Mouse (Mus musculus) forebrain, embryonic 11.5 days (tissue): ENCODE results near the gene Siva1. TPM values are rescaled to one million over a fixed set of nuclear protein-coding genes. Genes with fewer than 3 reads are reported as not detected.
A peak's percentile ranks its signal among the peaks of the same experiment; 100 is the strongest.

Source experiments
- ATAC-seq: fragments of 200-750 bp; cut with Nextera tagmentation; replicated peaks from 2 replicates; pipeline ENCODE4 v1.8.0; 2017; ENCODE audit warnings: moderate TSS enrichment; ENCODE audit not compliant: low FRiP score
- DNase-seq: peaks from one replicate; pipeline ENCODE4 v3.0.0-alpha.2; 2017; ENCODE audit warnings: low spot score
- H3K27ac ChIP-seq: fragments of 300-500 bp; sonication (generic); 2 replicates; pipeline ENCODE4 v1.5.1; 2014; ENCODE audit warnings: low read depth, low read length
- H3K27me3 ChIP-seq: fragments of 300-500 bp; sonication (generic); 2 replicates; pipeline ENCODE4 v1.6.1; 2014; ENCODE audit warnings: mild to moderate bottlenecking, low read length, mixed read lengths; ENCODE audit not compliant: control insufficient read depth, insufficient read depth
- H3K36me3 ChIP-seq: fragments of 300-500 bp; sonication (generic); 2 replicates; pipeline ENCODE4 v1.6.1; 2014; ENCODE audit warnings: mild to moderate bottlenecking, low read length, moderate library complexity, mixed read lengths; ENCODE audit not compliant: control insufficient read depth, insufficient read depth
- H3K4me1 ChIP-seq: fragments of 300-500 bp; sonication (generic); replicated peaks from 2 replicates; pipeline ENCODE4 v1.6.1; 2014; ENCODE audit warnings: low read length, mixed read lengths; ENCODE audit not compliant: control insufficient read depth, insufficient read depth
- H3K4me2 ChIP-seq: fragments of 300-500 bp; sonication (generic); 2 replicates; pipeline ENCODE4 v1.6.1; 2014; ENCODE audit warnings: low read depth, mild to moderate bottlenecking, low read length, moderate library complexity, mixed read lengths; ENCODE audit not compliant: severe bottlenecking
- H3K4me3 ChIP-seq: fragments of 300-500 bp; sonication (generic); 2 replicates; pipeline ENCODE4 v1.5.1; 2014; ENCODE audit warnings: low read depth, low read length
- H3K9ac ChIP-seq: fragments of 300-500 bp; sonication (generic); 2 replicates; pipeline ENCODE4 v1.6.1; 2014; ENCODE audit warnings: low read length
- H3K9me3 ChIP-seq: fragments of 300-500 bp; sonication (generic); 2 replicates; pipeline ENCODE4 v1.6.1; 2016; ENCODE audit warnings: low read length, mixed read lengths; ENCODE audit not compliant: control insufficient read depth
- WGBS: fragments of 180-500 bp; shearing (Covaris S2); extraction: QIAGEN DNeasy Blood & Tissue Kit; methylation state at CpG from one replicate; pipeline ENCODE4 v1.1.7; 2014; 5-methylcytosine and 5-hydroxymethylcytosine counted together
- polyA plus RNA-seq: library from polyadenylated mRNA; unstranded; fragments of >200 nt; fragmentation: Nextera tagmentation; extraction: Ambion mirVana; gene quantifications from 2 replicates; pipeline ENCODE4 v1.2.1, GENCODE M21; 2014

The Siva1 gene
- polyA plus RNA-seq, 1 experiment from 2014 or later = 227 TPM

- Histone ChIP-seq H3K27ac (no peak overlapping the region), H3K36me3 (no peaks in the 10 kb centered on the region), H3K4me3 (no peak overlapping the region), H3K9ac (no peak overlapping the region), H3K4me2 (no peak overlapping the region), H3K9me3 (no peaks in the 10 kb centered on the region), H3K27me3 (no peaks in the 10 kb centered on the region), H3K4me1 (peaks cover 4% of the 10 kb centered on the region; the same call in 1 of the 2 replicates)
- DNase-seq (no peak), ATAC-seq (no peak)
- WGBS = 95% methylated on average over 6 of the region's 6 CpGs
Measured at GRCm38 (mm10) chr12:112628197-112628596, 16.3 kb upstream of the Siva1 start.

GRCm38 (mm10) chr12:112628928-112629721, 15.4 kb upstream of the Siva1 start:
- H3K4me2 ChIP-seq = peak overlapping the region; percentile 42
- no peaks in the 10 kb centered on the region for H3K27me3 ChIP-seq
- peak overlapping the region; percentile 6; the same call in 1 of the 2 replicates for H3K4me3 ChIP-seq
- no peak overlapping the region for H3K27ac ChIP-seq
- peak overlapping the region; percentile 17; the same call in 1 of the 2 replicates for H3K9ac ChIP-seq
- DNase-seq (peak; percentile 77), ATAC-seq (peak; percentile 81)
- no peaks in the 10 kb centered on the region for H3K9me3 ChIP-seq
- 38% methylated on average over 19 of the region's 19 CpGs for WGBS
- H3K4me1 ChIP-seq = peaks cover 4% of the 10 kb centered on the region; the same call in 1 of the 2 replicates
- H3K36me3 ChIP-seq = no peaks in the 10 kb centered on the region

- Histone ChIP-seq H3K27me3 (no peaks in the 10 kb centered on the region), H3K36me3 (no peaks in the 10 kb centered on the region), H3K27ac (no peak overlapping the region), H3K9ac (no peak overlapping the region), H3K4me1 (peaks cover 4% of the 10 kb centered on the region; the same call in 1 of the 2 replicates), H3K9me3 (no peaks in the 10 kb centered on the region), H3K4me2 (no peak overlapping the region), H3K4me3 (no peak overlapping the region)
- ATAC-seq (no peak), DNase-seq (no peak)
- 90% methylated on average over 12 of the region's 12 CpGs for WGBS
Measured at GRCm38 (mm10) chr12:112630029-112630428, 14.4 kb upstream of the Siva1 start.

- WGBS = 86% methylated on average over 5 of the region's 5 CpGs
- Histone ChIP-seq H3K36me3 (no peaks in the 10 kb centered on the region), H3K4me2 (no peak overlapping the region), H3K4me3 (no peak overlapping the region), H3K27ac (no peak overlapping the region), H3K4me1 (peaks cover 4% of the 10 kb centered on the region; the same call in 1 of the 2 replicates), H3K9me3 (no peaks in the 10 kb centered on the region), H3K9ac (no peak overlapping the region), H3K27me3 (no peaks in the 10 kb centered on the region)
- ATAC-seq (no peak), DNase-seq (no peak)
Measured at GRCm38 (mm10) chr12:112630796-112631195, 13.7 kb upstream of the Siva1 start.

GRCm38 (mm10) chr12:112631472-112631871, 13.0 kb upstream of the Siva1 start:
- Histone ChIP-seq H3K4me3 (no peak overlapping the region), H3K27me3 (no peaks in the 10 kb centered on the region), H3K9ac (no peak overlapping the region), H3K27ac (no peak overlapping the region), H3K4me1 (peaks cover 4% of the 10 kb centered on the region; the same call in 1 of the 2 replicates), H3K4me2 (no peak overlapping the region), H3K36me3 (no peaks in the 10 kb centered on the region), H3K9me3 (no peaks in the 10 kb centered on the region)
- 70% methylated on average over 1 of the region's 1 CpGs for WGBS
- DNase-seq = no peak
- no peak for ATAC-seq

GRCm38 (mm10) chr12:112632084-112632777, 12.2 kb upstream of the Siva1 start:
- ATAC-seq = no peak
- H3K9me3 ChIP-seq = no peaks in the 10 kb centered on the region
- H3K36me3 ChIP-seq = no peaks in the 10 kb centered on the region
- no peak overlapping the region for H3K9ac ChIP-seq
- H3K4me1 ChIP-seq = peaks cover 4% of the 10 kb centered on the region; the same call in 1 of the 2 replicates
- DNase-seq = no peak
- WGBS = 80% methylated on average over 11 of the region's 11 CpGs
- no peak overlapping the region for H3K27ac ChIP-seq
- H3K4me3 ChIP-seq = no peak overlapping the region
- H3K4me2 ChIP-seq = no peak overlapping the region
- H3K27me3 ChIP-seq = no peaks in the 10 kb centered on the region

DNA sequence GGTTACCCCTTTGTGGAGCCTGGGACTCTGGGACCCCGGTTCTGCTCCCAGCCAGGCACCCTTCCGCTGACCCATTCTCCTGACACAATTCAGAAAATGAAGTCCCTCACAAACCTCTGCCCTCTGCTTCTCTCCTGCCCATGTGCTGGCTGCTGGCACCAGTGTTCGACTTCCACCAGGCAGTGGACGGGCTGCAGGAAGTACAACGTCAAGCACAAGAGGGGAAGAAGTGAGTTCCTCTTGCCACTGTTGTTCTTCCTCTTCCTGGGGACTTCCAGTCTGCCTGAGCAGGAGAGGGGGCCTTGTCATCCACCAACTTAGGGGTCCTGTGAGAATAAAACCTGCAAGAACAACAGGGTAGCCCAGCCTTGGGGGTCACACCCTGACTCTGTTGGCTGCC, 11.6 kb upstream of the Siva1 start:
- WGBS = 86% methylated on average over 5 of the region's 5 CpGs
- Histone ChIP-seq H3K27ac (no peak overlapping the region), H3K4me2 (no peak overlapping the region), H3K9ac (no peak overlapping the region), H3K36me3 (no peaks in the 10 kb centered on the region), H3K4me3 (no peak overlapping the region), H3K27me3 (no peaks in the 10 kb centered on the region), H3K9me3 (no peaks in the 10 kb centered on the region), H3K4me1 (peaks cover 4% of the 10 kb centered on the region; the same call in 1 of the 2 replicates)
- ATAC-seq (no peak), DNase-seq (no peak)

DNA sequence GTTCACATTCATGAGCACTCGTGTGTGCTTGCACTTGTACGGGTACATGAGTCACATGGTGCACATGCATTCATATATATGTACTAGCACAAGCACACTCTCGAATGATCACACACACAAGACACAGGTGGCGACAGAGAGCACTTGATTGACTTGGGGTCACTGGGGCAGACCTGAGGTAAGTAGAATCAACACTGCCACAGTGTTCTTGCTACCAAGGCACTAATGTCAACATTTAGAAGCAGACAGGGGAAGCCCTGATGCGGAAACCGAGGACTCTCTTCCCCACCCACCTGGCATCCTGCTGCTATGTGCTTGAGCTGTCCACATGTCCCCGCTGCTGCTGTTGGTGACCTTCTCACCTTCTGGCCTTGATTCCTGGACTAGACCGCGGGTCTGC, 10.8 kb upstream of the Siva1 start:
- Histone ChIP-seq H3K4me2 (no peak overlapping the region), H3K27ac (no peak overlapping the region), H3K9ac (no peak overlapping the region), H3K36me3 (no peaks in the 10 kb centered on the region), H3K9me3 (no peaks in the 10 kb centered on the region), H3K27me3 (no peaks in the 10 kb centered on the region), H3K4me3 (no peak overlapping the region), H3K4me1 (peaks cover 4% of the 10 kb centered on the region; the same call in 1 of the 2 replicates)
- ATAC-seq = no peak
- DNase-seq = no peak
- 79% methylated on average over 9 of the region's 9 CpGs for WGBS
